Mouse (Mus musculus) MEL (cell line): ENCODE measurements around the gene Plekha5. TPM values are rescaled to one million over a fixed set of nuclear protein-coding genes. Genes with fewer than 3 reads are reported as not detected.

ENCODE experiments used
- DNase-seq: peaks from one replicate; pipeline ENCODE4 v3.0.0; 2011; ENCODE audit warnings: low read depth, low spot score
- H3K27ac ChIP-seq: 2 replicates; pipeline ENCODE4 v1.5.1; 2012; ENCODE audit warnings: low read depth, mild to moderate bottlenecking, control low read depth, low read length, moderate library complexity; ENCODE audit not compliant: control insufficient read depth
- H3K27me3 ChIP-seq, 2 experiments: fragments of 150-350 bp in 1 of 2; sonication (generic) in 1 of 2; 2 replicates each; pipeline ENCODE4 v1.6.1; 2012; ENCODE audit warnings: low read length in 2 of 2, mild to moderate bottlenecking in 2 of 2, improper control_type of control experiment in 1 of 2, moderate library complexity in 1 of 2; ENCODE audit not compliant: insufficient read depth in 2 of 2, control insufficient read depth in 1 of 2
- H3K36me3 ChIP-seq, 2 experiments: 2 replicates each; pipeline ENCODE4 v1.6.1; 2012 to 2014; ENCODE audit warnings: low read length in 2 of 2, improper control_type of control experiment in 1 of 2, inconsistent platforms in 1 of 2, mild to moderate bottlenecking in 1 of 2; ENCODE audit not compliant: insufficient read depth in 2 of 2, control insufficient read depth in 1 of 2
- H3K4me1 ChIP-seq, 2 experiments: fragments of 150-350 bp in 1 of 2; sonication (generic) in 1 of 2; 2 replicates each; pipeline ENCODE4 v1.6.1; 2012; ENCODE audit warnings: low read length in 2 of 2, improper control_type of control experiment in 1 of 2, mild to moderate bottlenecking in 1 of 2; ENCODE audit not compliant: insufficient read depth in 2 of 2, control insufficient read depth in 1 of 2
- H3K4me3 ChIP-seq, 2 experiments: fragments of 150-350 bp in 1 of 2; sonication (generic) in 1 of 2; 2 replicates each; pipeline ENCODE4 v1.5.1; 2012; ENCODE audit warnings: low read depth in 2 of 2, low read length in 2 of 2, mild to moderate bottlenecking in 2 of 2, moderate library complexity in 2 of 2, control low read depth in 1 of 2, improper control_type of control experiment in 1 of 2; ENCODE audit not compliant: control insufficient read depth in 1 of 2, insufficient read depth in 1 of 2
- H3K79me2 ChIP-seq: 2 replicates; pipeline ENCODE4 v1.6.1; 2012; ENCODE audit warnings: mild to moderate bottlenecking, low read length, moderate library complexity; ENCODE audit not compliant: control insufficient read depth, poor library complexity, insufficient read depth
- H3K9ac ChIP-seq: 2 replicates; pipeline ENCODE4 v1.6.1; 2012; ENCODE audit warnings: low read depth, mild to moderate bottlenecking, control low read depth, low read length, moderate library complexity; ENCODE audit not compliant: control insufficient read depth, poor library complexity, severe bottlenecking
- H3K9me3 ChIP-seq: fragments of 150-350 bp; sonication (generic); replicated peaks from 2 replicates; pipeline ENCODE4 v1.6.1; 2012; ENCODE audit warnings: mild to moderate bottlenecking, low read length, improper control_type of control experiment, moderate library complexity; ENCODE audit not compliant: insufficient read depth
- BHLHE40 ChIP-seq: IDR thresholded peaks from 2 replicates; pipeline ENCODE4 v1.6.1; 2012; ENCODE audit warnings: low read depth, mild to moderate bottlenecking, inconsistent platforms, low read length, improper control_type of control experiment, borderline replicate concordance
- CHD2 ChIP-seq: IDR thresholded peaks from 2 replicates; pipeline ENCODE4 v1.6.1; 2011; ENCODE audit warnings: low read length, improper control_type of control experiment
- CTCF ChIP-seq, 3 experiments: IDR thresholded peaks in 2 of 3; conservative IDR thresholded peaks in 1 of 3; 2 replicates each; pipeline ENCODE4 v1.5.1; 2011 to 2012; ENCODE audit warnings: low read length in 3 of 3, low read depth in 2 of 3, mild to moderate bottlenecking in 2 of 3, improper control_type of control experiment in 1 of 3, inconsistent platforms in 1 of 3, mixed read lengths in 1 of 3, moderate library complexity in 1 of 3; ENCODE audit not compliant: control insufficient read depth in 1 of 3, insufficient read depth in 1 of 3, poor library complexity in 1 of 3, severe bottlenecking in 1 of 3
- ELF1 ChIP-seq: IDR thresholded peaks from 2 replicates; pipeline ENCODE4 v1.6.1; 2014; ENCODE audit warnings: low read depth, mild to moderate bottlenecking, inconsistent platforms, low read length, improper control_type of control experiment, moderate library complexity
- EP300 ChIP-seq, 2 experiments: IDR thresholded peaks; 2 replicates each; pipeline ENCODE4 v1.6.1; 2011; ENCODE audit warnings: improper control_type of control experiment in 2 of 2, low read length in 2 of 2, low read depth in 1 of 2, mild to moderate bottlenecking in 1 of 2
- GATA1 ChIP-seq: IDR thresholded peaks from 2 replicates; pipeline ENCODE4 v1.6.1; 2011; ENCODE audit warnings: low read depth, low read length, improper control_type of control experiment
- HCFC1 ChIP-seq: IDR thresholded peaks from 2 replicates; pipeline ENCODE4 v1.6.1; 2012; ENCODE audit warnings: low read depth, mild to moderate bottlenecking, inconsistent platforms, low read length, improper control_type of control experiment, moderate library complexity
- JUND ChIP-seq: IDR thresholded peaks from 2 replicates; pipeline ENCODE4 v1.6.1; 2011; ENCODE audit warnings: low read depth, mild to moderate bottlenecking, improper control_type of control experiment, low read length
- MAX ChIP-seq: IDR thresholded peaks from 2 replicates; pipeline ENCODE4 v1.6.1; 2011; ENCODE audit warnings: low read length, improper control_type of control experiment
- MEF2A ChIP-seq: IDR thresholded peaks from 2 replicates; pipeline ENCODE4 v1.6.1; 2014; ENCODE audit warnings: low read depth, mild to moderate bottlenecking, inconsistent platforms, low read length, improper control_type of control experiment; ENCODE audit not compliant: poor library complexity, insufficient replicate concordance, severe bottlenecking; ENCODE audit errors: extremely low read depth
- MXI1 ChIP-seq: IDR thresholded peaks from 2 replicates; pipeline ENCODE4 v1.6.1; 2011; ENCODE audit warnings: mild to moderate bottlenecking, low read depth, low read length, improper control_type of control experiment
- NELFE ChIP-seq: IDR thresholded peaks from 2 replicates; pipeline ENCODE4 v1.6.1; 2011; ENCODE audit warnings: low read depth, low read length, improper control_type of control experiment
- NRF1 ChIP-seq: IDR thresholded peaks from 2 replicates; pipeline ENCODE4 v1.6.1; 2014; ENCODE audit warnings: low read depth, mild to moderate bottlenecking, inconsistent platforms, low read length, improper control_type of control experiment, moderate library complexity; ENCODE audit not compliant: poor library complexity, insufficient read depth, severe bottlenecking
- POLR2A ChIP-seq, 2 experiments: IDR thresholded peaks; 2 replicates each; pipeline ENCODE4 v1.6.1; 2011 to 2012; ENCODE audit warnings: low read length in 2 of 2, mild to moderate bottlenecking in 2 of 2, control low read depth in 1 of 2, improper control_type of control experiment in 1 of 2, low read depth in 1 of 2, moderate library complexity in 1 of 2; ENCODE audit not compliant: control insufficient read depth in 1 of 2, insufficient read depth in 1 of 2, poor library complexity in 1 of 2
- POLR2AphosphoS5 ChIP-seq: IDR thresholded peaks from 2 replicates; pipeline ENCODE4 v1.6.1; 2012; ENCODE audit warnings: low read depth, borderline replicate concordance, mild to moderate bottlenecking, inconsistent platforms, low read length, moderate library complexity, mixed read lengths
- RCOR1 ChIP-seq: IDR thresholded peaks from 2 replicates; pipeline ENCODE4 v1.6.1; 2012; ENCODE audit warnings: low read depth, mild to moderate bottlenecking, inconsistent platforms, low read length, improper control_type of control experiment
- SIN3A ChIP-seq: IDR thresholded peaks from 2 replicates; pipeline ENCODE4 v1.6.1; 2012; ENCODE audit warnings: low read length, improper control_type of control experiment, inconsistent platforms
- SMC3 ChIP-seq: IDR thresholded peaks from 2 replicates; pipeline ENCODE4 v1.6.1; 2011; ENCODE audit warnings: low read depth, low read length, improper control_type of control experiment
- TAL1 ChIP-seq: IDR thresholded peaks from 2 replicates; pipeline ENCODE4 v1.6.1; 2012; ENCODE audit warnings: mild to moderate bottlenecking, inconsistent platforms, low read length, moderate library complexity, mixed read lengths
- TBP ChIP-seq: IDR thresholded peaks from 2 replicates; pipeline ENCODE4 v1.8.0; 2011; ENCODE audit warnings: low read depth, low read length, improper control_type of control experiment
- USF1 ChIP-seq: IDR thresholded peaks from 2 replicates; pipeline ENCODE4 v1.6.1; 2014; ENCODE audit warnings: low read depth, mild to moderate bottlenecking, inconsistent platforms, low read length, improper control_type of control experiment, moderate library complexity
- USF2 ChIP-seq, 2 experiments: IDR thresholded peaks; 2 replicates each; pipeline ENCODE4 v1.6.1; 2011 to 2012; ENCODE audit warnings: improper control_type of control experiment in 2 of 2, low read length in 2 of 2, borderline replicate concordance in 1 of 2, inconsistent platforms in 1 of 2, low read depth in 1 of 2, mild to moderate bottlenecking in 1 of 2; ENCODE audit not compliant: insufficient read depth in 1 of 2
- ZNF384 ChIP-seq: IDR thresholded peaks from 2 replicates; pipeline ENCODE4 v1.6.1; 2012; ENCODE audit warnings: low read depth, mild to moderate bottlenecking, inconsistent platforms, low read length, improper control_type of control experiment
- polyA plus RNA-seq, 2 experiments: library from polyadenylated mRNA; stranded (reverse) in 1 of 2; unstranded in 1 of 2; fragments of >175 nt in 1 of 2; fragments of >200 nt in 1 of 2; gene quantifications; 2 replicates each; pipeline versions ENCODE4 v1.2.1 to v1.2.4; 2012; ENCODE audit warnings: low replicate concordance in 2 of 2, low read depth in 1 of 2; ENCODE audit not compliant: insufficient read length in 2 of 2, insufficient read depth in 1 of 2, missing spikeins in 1 of 2
- total RNA-seq: library from RNA; depleted of rRNA; stranded (reverse); fragments of 300-350 nt; gene quantifications from 2 replicates; pipeline ENCODE4 v1.2.3, GENCODE M21; 2012

The Plekha5 gene
- total and polyA plus RNA-seq, 3 experiments: 0.24 to 0.35 TPM; not detected in 1

DNA sequence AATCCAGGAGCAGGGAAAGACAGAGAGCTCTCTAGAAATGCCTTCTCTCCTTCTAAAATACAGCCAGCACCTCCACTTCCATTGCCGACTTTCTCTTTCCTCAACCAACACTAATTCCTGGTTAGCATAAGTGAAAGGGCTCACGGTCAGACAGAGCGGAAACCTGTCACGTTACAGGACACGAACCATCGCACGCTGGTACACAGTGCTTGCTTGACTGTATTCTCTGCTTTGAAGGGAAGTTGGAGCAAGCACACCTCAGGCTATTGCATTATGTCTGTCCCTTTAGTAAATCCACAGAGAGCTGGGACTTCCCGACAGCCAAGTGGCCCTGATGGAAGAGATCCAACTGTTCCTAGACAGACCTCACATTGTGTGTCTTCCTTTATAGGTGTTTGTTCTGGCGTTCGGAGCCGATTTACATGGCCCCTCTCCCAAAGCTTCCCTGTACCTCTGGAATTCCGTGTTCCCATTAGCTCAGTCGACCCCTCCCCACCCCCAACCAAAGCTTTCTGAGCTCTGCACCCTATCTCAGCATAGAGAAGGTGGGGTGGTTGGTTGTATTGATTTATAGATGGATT is 188.1 kb downstream of the Plekha5 start:
- H3K9me3 ChIP-seq: no peaks in the 10 kb centered on the region
- H3K79me2 ChIP-seq: no peaks in the 10 kb centered on the region
- H3K27ac ChIP-seq: no peak overlapping the region
- no peaks in the 10 kb centered on the region for H3K36me3 ChIP-seq
- H3K4me3 ChIP-seq: no peak overlapping the region
- TF ChIP-seq POLR2A (IDR thresholded peaks at IDR 0.05; ENCODE audit: control insufficient read depth in 1 of 2, insufficient read depth in 1 of 2, low read depth in 1 of 2, low read length in 2 of 2, poor library complexity in 1 of 2) (no peak), SMC3 (no peak), USF1 (no peak), MAX (no peak), GATA1 (no peak), ZNF384 (no peak), NRF1 (no peak), MXI1 (no peak), BHLHE40 (no peak), TBP (no peak), NELFE (no peak), CHD2 (no peak), ELF1 (no peak), EP300 (IDR thresholded peaks at IDR 0.05; ENCODE audit: low read depth in 1 of 2, low read length in 2 of 2) (no peak), TAL1 (no peak), CTCF (IDR thresholded peaks at IDR 0.05 in 2 of 3, conservative IDR thresholded peaks at IDR 0.05 in 1 of 3; ENCODE audit: control insufficient read depth in 1 of 3, insufficient read depth in 1 of 3, low read depth in 2 of 3, low read length in 3 of 3, poor library complexity in 1 of 3, severe bottlenecking in 1 of 3) (no peak), HCFC1 (no peak), RCOR1 (no peak)
- no peaks in the 10 kb centered on the region; a peak in 1 of 4 replicates for H3K27me3 ChIP-seq
- no peak for DNase-seq
- no peak overlapping the region for H3K9ac ChIP-seq
- no peaks in the 10 kb centered on the region for H3K4me1 ChIP-seq

DNA sequence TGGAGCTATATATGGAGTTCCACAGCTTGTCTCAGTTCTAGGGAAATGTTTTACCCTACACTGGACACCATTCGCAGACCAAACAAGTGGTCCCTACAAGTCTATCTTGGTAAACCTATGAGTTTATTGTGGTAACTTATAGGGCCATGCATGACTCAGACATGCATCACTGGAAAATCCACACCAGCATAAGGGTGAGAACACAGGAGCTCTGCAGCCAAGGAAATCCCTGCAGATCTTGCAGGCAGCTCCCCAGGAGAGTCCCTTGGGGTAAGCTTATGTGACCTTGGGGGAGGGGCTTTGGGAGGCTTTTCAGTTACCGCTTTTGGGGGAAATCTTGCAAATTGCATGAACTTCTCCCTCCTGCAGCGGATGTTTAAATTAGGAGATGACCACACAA is 190.0 kb downstream of the Plekha5 start:
- Histone ChIP-seq H3K9ac (no peak overlapping the region), H3K27ac (no peak overlapping the region), H3K4me3 (no peak overlapping the region), H3K9me3 (no peaks in the 10 kb centered on the region), H3K4me1 (no peaks in the 10 kb centered on the region), H3K79me2 (no peaks in the 10 kb centered on the region), H3K27me3 (no peaks in the 10 kb centered on the region), H3K36me3 (no peaks in the 10 kb centered on the region)
- no peak for DNase-seq
- TF ChIP-seq USF1: no peak
- no peak for TF ChIP-seq POLR2AphosphoS5
- TF ChIP-seq USF2 (IDR thresholded peaks at IDR 0.05; ENCODE audit: borderline replicate concordance in 1 of 2, insufficient read depth in 1 of 2, low read depth in 1 of 2, low read length in 2 of 2): no peak
- no peak for TF ChIP-seq MEF2A
- no peak for TF ChIP-seq SIN3A
- no peak for TF ChIP-seq JUND
